Mouse (Mus musculus) urinary bladder, postnatal 36 days (tissue): ENCODE measurements around the gene Ahnak2.
A peak's percentile ranks its signal among the peaks of the same experiment; 100 is the strongest.

Source experiments
- DNase-seq, 2 experiments: peaks; one replicate each; pipeline ENCODE4 v3.0.0; 2022; ENCODE audit warnings: low spot score in 2 of 2, mixed read lengths in 1 of 2

Gene Ahnak2

GRCm38 (mm10) chr12:112734881-112735655, 67.4 kb downstream of the Ahnak2 start:
- no peak for DNase-seq

DNA sequence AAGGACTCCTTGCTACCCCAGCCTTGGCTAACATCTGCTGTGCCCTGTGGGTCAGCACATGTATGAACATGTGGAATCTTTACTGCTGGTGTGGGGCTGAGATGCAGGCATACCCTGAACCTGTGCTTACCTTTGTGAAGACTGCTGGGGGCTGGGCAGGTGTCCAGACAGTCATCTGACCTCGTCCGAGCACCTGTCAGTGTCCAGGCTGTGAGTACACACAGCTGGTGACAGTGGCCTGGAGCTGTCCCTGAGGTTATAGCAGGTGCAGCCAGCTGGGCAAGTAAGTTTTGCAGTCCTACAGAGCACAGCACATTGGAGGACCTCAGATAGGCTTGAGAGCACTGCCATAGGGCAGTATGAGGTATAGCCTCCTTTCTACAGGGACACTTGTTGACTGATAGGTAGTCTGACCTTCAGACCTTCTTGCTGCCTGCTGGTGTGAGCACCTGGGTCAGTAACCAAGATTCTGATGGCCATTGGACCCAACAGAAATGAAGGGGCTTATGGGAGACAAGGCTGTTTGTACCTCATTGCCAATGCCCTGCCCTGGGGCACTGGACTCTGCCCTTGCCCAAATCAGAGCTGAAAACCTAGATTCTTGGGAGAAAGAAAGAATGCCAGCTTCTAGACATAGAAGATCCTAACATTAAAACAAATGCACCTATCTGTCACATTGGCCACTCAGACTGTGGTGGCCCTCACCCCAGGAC, 68.2 kb downstream of the Ahnak2 start:
- DNase-seq: no peak

- DNase-seq: no peak
These were observed 69.9 kb downstream of the Ahnak2 start for GRCm38 (mm10) chr12:112732591-112732990.

DNA sequence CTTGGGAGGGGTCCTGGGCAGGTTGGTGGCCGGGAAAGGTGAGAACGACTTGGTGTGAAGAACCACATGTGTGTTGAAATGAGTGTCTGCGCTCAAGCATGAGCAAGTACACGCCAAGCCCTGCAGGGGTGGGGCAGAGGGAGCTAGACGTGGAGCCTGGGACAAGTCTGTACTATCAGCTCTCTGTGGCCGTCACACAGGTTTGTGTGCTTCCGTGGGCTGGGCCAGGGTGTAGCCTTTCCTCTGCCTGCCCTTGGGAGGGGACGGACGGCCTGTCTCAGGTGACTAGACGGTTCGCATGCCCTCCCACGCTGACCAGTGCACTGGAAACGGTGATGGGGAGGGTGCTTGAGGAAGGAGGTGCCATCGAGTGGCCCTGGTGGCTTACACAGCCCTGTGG, 71.6 kb downstream of the Ahnak2 start:
- peak in 1 of 2 experiments; percentile 31 for DNase-seq

DNA sequence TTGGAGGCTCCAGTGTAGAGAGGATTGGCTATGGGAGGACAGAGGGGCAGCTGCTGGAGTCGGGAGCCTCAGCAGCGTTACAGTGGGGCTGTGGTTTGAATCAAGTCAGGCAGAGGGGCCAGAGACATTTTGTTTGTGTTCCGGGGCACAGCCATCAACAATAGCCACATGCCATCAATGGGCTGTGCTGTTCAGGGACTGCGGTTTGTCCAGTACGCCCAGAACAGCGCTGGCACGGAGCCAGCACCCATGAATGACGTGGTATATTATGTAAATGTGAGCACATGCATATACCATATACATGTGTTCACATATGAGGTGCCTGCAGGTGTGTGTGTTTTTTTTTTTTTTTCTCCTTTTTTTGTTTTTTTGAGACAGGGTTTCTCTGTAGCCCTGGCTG, 74.7 kb downstream of the Ahnak2 start:
- no peak for DNase-seq

DNA sequence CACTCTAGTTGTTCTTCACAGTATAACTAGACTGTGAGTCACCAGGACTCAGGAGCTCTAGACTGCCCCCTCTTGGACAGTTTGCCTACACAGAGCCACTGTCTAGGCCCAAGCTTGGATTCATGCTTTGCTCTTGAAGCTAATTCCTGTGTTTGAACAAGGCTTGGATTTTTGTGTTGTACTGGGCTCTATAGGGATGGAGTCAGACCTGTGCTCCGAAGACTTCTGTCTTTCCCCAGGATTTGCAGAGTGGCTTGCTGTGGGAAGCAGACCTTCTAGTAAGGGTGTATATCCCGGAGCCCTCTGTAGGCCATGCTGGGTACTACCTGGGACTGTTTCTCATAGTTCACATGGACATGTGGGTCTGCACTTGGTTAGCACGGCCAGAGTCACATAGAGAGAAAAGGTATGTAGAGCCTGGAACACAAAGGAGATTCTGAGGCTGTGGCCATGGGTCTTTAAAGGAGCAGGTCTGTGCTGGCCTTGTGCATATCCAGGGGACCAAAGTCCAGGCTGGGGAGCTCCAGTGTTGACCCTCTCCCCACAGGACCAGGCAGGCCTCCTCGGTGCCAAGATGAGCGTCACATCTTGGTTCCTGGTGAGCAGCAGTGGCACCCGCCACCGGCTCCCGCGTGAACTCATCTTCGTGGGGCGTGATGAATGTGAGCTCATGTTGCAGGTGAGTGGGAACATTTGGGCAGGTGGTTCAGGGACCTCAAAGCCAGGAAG, 78.2 kb downstream of the Ahnak2 start:
- DNase-seq: peak; percentile 54 to 61

DNA sequence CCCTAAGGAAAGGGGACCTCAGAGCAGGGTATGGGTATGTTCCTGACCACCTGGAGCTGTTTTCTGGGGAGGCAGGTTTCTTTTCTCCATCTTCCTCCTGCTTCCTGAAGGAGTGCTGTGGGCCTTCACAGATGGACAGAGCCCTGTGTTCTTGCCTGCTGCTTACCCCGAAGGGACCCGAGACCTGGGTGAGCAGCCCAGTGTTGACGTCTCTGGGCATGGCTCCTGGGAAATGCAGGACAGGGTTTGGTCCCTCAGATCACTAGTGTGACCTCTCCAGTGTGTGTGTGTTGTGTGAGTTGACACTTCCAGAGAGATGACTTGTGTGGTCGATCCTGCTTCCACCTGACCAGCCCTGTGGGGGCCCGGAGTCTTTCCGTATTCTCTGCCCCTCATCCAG, 79.0 kb downstream of the Ahnak2 start:
- DNase-seq: no peak

GRCm38 (mm10) chr12:112723028-112723330, 79.5 kb downstream of the Ahnak2 start:
- no peak for DNase-seq

DNA sequence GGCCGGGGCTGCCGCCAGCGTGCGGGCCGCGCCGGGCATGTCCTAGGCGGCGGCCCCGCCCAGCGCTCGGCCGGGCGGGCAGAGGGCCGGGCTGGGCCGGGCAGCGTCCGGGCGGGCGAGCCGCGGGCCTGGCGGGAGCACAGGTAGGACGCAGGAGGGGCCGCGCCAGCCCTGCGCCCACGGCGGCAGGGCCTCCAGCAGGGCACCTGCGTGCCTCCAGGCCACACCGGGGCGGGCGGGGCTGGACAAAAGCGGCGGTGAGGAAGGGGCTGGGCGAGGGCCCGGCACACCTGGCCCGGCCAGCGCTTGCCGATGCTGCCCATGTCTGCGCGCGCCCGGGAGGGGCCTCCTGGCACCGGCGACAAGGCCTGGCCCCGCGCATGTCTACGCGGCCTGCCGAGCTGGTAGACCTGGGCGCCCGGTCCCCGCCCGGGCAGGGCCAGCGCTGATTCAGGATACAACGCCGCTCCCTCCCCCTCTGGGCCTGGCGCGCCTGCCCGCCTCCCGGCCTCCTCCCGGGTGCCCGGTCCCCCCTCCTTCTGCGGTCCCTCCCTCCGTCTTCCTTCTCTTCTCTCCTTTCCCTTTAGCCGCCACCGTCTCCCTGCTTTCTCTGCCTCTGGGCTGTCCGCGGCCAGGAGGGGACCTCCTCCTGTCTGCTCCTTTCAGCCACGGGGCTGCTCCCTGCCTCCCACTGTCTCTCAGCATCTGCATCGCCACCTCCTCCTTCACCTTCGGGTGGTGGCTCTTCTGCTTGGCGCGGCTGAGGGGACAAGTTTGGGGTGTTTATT, 80.0 kb downstream of the Ahnak2 start:
- peak; percentile 73 to 79 for DNase-seq
